Mouse (Mus musculus) bone marrow, adult 2 months (tissue): Measurements from ENCODE around the gene Necap1. TPM values are rescaled to one million over a fixed set of nuclear protein-coding genes. Genes with fewer than 3 reads are reported as not detected.

ENCODE experiments used
- H3K27ac ChIP-seq: fragments of 200-500 bp; 2 replicates; pipeline ENCODE4 v1.5.1; 2012; ENCODE audit warnings: low read depth, mild to moderate bottlenecking, control low read depth, inconsistent platforms, low read length; ENCODE audit not compliant: control insufficient read depth, poor library complexity, insufficient read depth
- H3K4me1 ChIP-seq: fragments of 200-500 bp; 2 replicates; pipeline ENCODE4 v1.6.1; 2011; ENCODE audit warnings: low read length; ENCODE audit not compliant: control insufficient read depth, insufficient read depth
- H3K4me3 ChIP-seq: fragments of 200-500 bp; replicated peaks from 2 replicates; pipeline ENCODE3; 2011; ENCODE audit warnings: mild to moderate bottlenecking, low read depth, low read length, control low read depth; ENCODE audit not compliant: control insufficient read depth
- CTCF ChIP-seq: fragments of 200-500 bp; IDR thresholded peaks from 2 replicates; pipeline ENCODE4 v1.5.1; 2011; ENCODE audit warnings: low read length, control low read depth; ENCODE audit not compliant: control insufficient read depth, insufficient read depth
- POLR2A ChIP-seq: fragments of 200-500 bp; IDR thresholded peaks from 2 replicates; pipeline ENCODE4 v1.6.1; 2011; ENCODE audit warnings: low read depth, mild to moderate bottlenecking, control low read depth, low read length, borderline replicate concordance; ENCODE audit not compliant: control insufficient read depth
- WGBS: fragments of 180-500 bp; shearing (Covaris S2); methylation state at CpG from one replicate; pipeline ENCODE4 v1.1.7; 2018; 5-methylcytosine and 5-hydroxymethylcytosine counted together
- polyA plus RNA-seq: library from polyadenylated mRNA; stranded (reverse); fragments of >200 nt; gene quantifications from 2 replicates; pipeline ENCODE4 v1.2.4, GENCODE M21; 2011; ENCODE audit warnings: low replicate concordance; ENCODE audit not compliant: missing spikeins, insufficient read depth, insufficient read length

The Necap1 gene
- polyA plus RNA-seq, 1 experiment: 7.4 TPM

DNA sequence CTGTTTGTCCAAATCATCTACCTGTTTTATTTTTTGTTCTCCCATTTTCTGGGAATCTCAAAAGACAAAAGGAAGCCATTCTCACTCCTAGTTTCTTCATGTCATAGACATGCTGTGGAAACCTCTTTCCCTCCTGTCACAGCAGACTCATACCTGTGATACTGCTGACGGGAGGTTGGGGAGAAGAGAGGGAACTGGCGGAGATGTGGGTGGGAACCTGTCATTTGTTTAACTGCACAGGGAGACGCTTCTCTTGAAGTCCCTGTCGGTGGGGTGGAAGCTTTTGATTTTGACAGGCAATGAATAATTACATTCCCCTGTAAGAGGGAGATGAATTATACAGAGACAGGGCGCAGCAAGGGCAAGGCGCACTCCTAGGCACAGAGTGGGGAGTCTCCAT is 30.5 kb upstream of the Necap1 start:
- 90% methylated on average over 6 of the region's 6 CpGs for WGBS

DNA sequence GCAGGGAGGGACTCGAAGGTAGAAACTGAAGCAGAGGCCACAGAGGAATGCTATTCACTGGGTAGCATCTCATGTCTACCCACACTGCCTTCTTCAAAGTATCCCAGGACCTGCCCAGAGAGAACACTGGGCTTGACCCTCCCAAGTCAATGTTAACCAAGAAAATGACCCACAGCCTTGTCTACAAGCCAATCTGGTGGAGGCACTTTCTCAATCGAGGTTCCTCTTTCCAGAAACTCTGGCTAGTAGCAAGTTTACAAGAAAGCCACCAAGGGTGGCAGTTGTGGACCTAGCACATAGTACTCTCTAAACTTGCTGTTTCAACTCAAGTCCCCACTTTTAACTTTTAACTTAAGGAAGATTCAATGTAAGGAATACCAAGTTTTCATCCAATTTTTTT is 21.6 kb upstream of the Necap1 start:
- WGBS: 19% methylated on average over 2 of the region's 2 CpGs
- H3K27ac ChIP-seq: no peak overlapping the region
- TF ChIP-seq POLR2A: no peak
- no peak for TF ChIP-seq CTCF
- H3K4me3 ChIP-seq: no peak overlapping the region
- peaks cover 2% of the 10 kb centered on the region for H3K4me1 ChIP-seq

More for the DNA sequence above, 30.5 kb upstream of the Necap1 start:
- Histone ChIP-seq H3K4me3 (no peak overlapping the region), H3K4me1 (no peaks in the 10 kb centered on the region), H3K27ac (no peak overlapping the region)
- TF ChIP-seq CTCF (no peak), POLR2A (no peak)

DNA sequence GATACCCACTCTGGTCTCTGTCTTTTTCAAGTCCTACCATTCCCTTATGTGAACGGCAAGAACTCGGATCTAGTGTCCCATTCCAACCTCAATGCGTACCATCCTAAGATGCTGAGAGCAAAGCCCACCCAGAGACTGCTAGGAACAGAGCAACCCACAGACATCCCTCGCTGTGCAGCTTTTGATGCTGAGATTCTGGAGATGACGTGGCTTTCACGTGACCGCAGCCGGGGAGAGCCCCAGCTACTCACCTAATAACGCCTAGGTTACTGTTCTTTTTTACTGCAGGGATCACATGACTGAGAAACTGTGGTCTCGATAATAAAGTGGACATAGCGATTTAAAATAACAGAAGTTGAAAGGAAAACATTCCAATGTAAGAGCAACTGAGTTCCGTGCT is 19.7 kb upstream of the Necap1 start:
- no peak overlapping the region for H3K27ac ChIP-seq
- TF ChIP-seq POLR2A: no peak
- no peak for TF ChIP-seq CTCF
- H3K4me3 ChIP-seq: no peak overlapping the region
- H3K4me1 ChIP-seq: peaks cover 2% of the 10 kb centered on the region
- 74% methylated on average over 12 of the region's 12 CpGs for WGBS

DNA sequence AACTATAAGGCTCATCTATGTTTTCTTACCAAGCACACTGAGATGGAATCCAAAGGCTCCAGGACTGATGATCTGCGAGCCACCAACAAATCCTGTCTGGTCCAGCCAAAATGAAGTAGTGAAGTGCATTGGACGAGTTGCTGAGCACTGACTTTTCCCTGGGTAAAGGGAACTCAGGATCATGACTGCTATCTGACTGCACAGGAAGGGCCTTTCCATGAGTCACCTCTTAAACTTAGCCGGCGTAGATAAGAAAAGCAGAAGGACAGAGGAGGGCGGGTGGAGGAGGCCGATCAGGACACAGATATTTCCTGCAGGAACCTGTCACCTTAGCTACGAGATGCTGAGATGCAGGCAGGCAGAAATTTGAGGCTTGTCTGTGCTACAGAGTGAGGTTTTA is 18.3 kb upstream of the Necap1 start, which contains the start of gene C3ar1:
Gene C3ar1, minus strand, starts transcription at position 207 of the 400 bp plus-strand sequence.
- 15% methylated on average over 7 of the region's 7 CpGs for WGBS
- no peak for TF ChIP-seq CTCF
- no peak for TF ChIP-seq POLR2A
- Histone ChIP-seq H3K4me3 (no peak within 1 kb of the TSS), H3K4me1 (peaks cover 2% of the 10 kb centered on the region), H3K27ac (no peak within 1 kb of the TSS)

DNA sequence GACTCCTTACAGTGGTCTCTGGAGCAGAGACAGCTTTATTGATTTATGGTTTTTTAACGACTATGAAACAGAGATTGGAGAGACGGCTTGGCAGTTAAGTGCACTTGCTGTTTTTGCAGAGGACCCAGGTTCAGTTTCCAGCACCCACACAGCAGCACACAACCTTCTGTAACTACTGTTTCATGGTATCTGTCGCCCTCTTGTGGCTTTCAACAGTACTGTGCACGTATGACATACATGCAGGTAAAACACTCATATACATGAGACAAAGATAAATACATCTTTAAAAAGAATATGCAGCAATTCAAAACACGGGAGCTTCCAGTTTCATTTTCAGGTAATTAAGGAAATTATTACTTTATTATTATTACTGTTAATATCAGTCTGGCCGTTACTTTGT is 11.8 kb upstream of the Necap1 start:
- WGBS: 73% methylated on average over 6 of the region's 6 CpGs
- no peak overlapping the region; the same call in 1 of the 2 replicates for H3K27ac ChIP-seq
- no peak for TF ChIP-seq POLR2A
- peak; percentile 16; the same call in 1 of the 2 replicates for TF ChIP-seq CTCF
- peaks cover 6% of the 10 kb centered on the region; the same call in 1 of the 2 replicates for H3K4me1 ChIP-seq
- H3K4me3 ChIP-seq: no peak overlapping the region

DNA sequence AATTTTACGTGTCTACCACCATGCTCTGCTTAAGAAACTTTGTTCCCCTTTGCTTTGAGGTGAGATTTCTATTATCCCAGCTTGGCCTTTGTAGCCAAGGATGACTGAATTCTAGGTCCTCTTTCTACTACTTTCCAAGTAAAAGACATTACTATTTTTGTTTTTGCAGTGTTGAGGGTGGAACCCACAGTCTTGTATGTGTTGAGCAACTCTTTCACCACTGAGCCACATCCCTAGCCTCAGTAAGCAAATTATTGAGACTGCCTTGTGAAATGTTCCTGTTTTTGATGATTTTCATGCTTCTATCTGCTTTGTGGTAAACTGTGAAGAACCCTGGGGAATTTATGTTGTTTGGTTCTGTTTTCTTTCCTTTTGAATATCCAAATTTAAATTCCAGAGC is 11.4 kb upstream of the Necap1 start:
- H3K4me3 ChIP-seq: no peak overlapping the region
- no peak for TF ChIP-seq CTCF
- no peak for TF ChIP-seq POLR2A
- peaks cover 6% of the 10 kb centered on the region; the same call in 1 of the 2 replicates for H3K4me1 ChIP-seq
- no peak overlapping the region; the same call in 1 of the 2 replicates for H3K27ac ChIP-seq
- 39% methylated on average over 1 of the region's 1 CpGs for WGBS

DNA sequence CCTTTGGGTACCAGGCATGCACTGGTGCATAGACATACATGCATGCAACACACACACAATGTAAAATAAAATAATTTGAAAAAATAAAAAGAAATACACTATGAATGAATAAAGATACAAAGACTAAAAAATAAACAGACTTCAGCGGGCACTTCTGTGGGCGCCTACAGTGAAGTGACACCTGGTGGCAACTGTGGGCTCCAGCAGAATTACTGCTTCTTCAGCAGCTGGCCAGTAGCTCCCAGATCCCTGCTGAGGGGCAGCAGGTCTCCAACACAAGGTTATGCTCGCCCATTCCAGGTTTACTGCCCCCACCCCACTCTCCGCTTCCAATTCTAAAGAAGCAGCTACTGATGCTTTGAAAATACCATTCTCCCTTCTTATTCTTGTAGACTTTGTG is 6.4 kb upstream of the Necap1 start:
- peaks cover 6% of the 10 kb centered on the region; the same call in 1 of the 2 replicates for H3K4me1 ChIP-seq
- H3K4me3 ChIP-seq: no peak overlapping the region
- H3K27ac ChIP-seq: no peak overlapping the region
- WGBS: 52% methylated on average over 4 of the region's 4 CpGs
- TF ChIP-seq POLR2A (no peak), CTCF (peak; percentile 48; the same call in 1 of the 2 replicates)

DNA sequence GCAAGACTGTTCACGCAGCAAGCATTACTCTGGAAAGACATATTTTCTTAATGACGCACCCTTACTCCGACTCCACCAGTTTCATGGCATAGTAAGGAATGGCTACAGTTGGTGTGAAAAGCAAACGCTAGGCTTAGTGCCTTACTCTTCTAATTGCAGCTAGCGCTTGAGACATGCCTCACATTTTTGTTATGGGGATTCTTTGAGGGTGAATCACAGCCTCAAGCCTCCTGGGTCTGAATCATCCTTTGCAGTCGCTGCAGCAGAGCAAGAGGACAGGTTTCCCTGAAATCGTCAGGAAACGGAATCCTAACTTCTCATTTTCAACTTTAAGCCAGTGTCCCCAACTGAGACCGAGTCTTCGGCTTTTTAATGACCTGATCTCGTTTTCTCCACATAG is 4.4 kb upstream of the Necap1 start:
- no peaks in the 10 kb centered on the region; the same call in 1 of the 2 replicates for H3K4me1 ChIP-seq
- no peak overlapping the region for H3K27ac ChIP-seq
- 74% methylated on average over 11 of the region's 11 CpGs for WGBS
- no peak overlapping the region for H3K4me3 ChIP-seq
- TF ChIP-seq CTCF (no peak), POLR2A (no peak)

DNA sequence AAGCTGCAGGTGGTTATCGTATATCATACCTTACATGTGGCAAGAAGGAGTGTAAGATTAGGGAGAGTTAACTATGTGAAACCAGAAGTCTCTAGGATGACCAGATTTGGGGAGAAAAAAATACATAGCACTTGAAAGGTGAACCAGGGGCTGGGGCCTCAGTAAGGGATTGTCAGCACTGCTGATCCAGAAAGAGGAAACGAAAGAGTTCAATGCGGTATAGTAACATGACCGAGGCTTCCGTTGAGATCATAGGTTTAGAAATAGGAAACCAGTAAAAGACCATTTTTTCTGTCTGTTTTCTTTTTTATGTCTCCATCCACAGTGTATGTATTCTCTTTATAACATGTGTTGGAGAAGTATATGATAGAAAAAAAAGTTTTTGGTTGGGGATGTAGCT is 1.5 kb upstream of the Necap1 start:
- Histone ChIP-seq H3K4me1 (no peaks in the 10 kb centered on the region; the same call in 1 of the 2 replicates), H3K27ac (no peak overlapping the region; the same call in 1 of the 2 replicates), H3K4me3 (no peak overlapping the region)
- WGBS: 7% methylated on average over 5 of the region's 5 CpGs
- TF ChIP-seq POLR2A: no peak
- TF ChIP-seq CTCF: no peak
